Mouse (Mus musculus): ENCODE measurements around the gene Exosc10.
A peak's percentile ranks its signal among the peaks of the same experiment; 100 is the strongest.

Exosc10 gene

DNA sequence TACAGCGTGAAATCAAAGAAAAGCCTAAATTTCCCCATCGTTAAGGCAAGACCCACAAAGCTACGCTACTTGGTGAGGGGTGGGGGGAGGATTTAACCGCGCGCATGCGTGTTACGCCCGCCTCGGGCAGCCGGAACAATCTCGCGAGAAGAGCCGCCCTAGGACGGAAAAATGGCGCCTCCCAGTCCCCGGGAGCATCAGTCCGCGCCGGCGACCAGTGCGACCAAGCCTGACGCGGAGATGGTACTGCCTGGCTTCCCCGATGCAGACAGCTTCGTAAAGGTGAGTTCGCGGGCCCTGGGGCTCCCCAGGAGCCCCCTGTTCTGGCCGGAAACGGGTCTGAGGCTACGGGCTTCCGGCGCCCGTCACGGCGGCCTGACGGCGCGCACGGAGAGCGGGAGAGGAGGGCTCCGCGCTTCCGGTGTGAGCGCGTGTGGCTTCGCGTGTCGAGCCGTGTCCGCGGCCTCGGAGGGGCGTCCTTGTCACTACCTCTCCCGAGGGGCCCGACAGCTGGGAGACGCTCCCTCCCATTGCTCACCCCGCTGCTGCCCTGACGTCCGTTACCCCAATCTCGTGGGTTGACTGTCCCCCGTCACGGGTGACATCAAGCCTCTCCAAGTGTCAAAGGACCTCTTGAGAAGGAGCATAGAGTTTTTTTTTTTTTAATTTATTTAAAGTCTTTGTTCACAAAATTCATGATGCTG is at the start of gene Exosc10:
Exosc10 (plus strand) TSS at position 133 of the 704 bp plus-strand sequence.
- peak; percentile 92 for DNase-seq (ENCODE audit: low read depth, low spot score)

DNA sequence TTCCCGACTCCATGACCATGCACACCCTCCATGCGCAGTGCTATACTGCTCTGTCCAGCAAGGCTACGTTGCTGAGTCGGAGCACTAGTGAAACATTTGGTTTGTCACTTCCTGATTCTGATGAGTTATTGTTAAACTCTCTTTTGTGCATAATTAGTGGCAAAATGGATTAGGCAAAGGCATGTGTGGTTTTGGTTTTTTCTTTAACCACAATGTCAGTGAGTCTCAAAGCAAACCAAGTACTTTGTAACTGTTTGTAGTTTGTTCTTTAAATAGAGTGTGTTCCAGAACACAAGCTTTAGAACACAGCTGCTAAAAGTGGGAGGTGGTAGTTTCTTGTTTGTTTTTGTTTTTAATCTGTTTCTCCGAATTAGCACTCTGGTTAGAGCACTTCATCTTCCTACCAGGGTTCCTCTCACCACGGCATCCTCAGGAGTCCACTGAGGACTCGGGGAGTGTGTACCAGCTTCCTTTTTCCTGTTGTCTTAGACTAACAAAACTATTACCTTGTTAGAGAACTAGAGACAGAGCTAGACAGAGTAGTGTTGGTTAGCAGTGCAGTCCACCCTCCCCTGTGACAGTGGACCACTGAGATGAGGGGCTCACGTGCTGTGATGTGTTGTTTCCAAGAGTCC is 48.7 kb upstream of the Exosc10 start:
- peak; percentile 66 for DNase-seq (ENCODE audit: low read depth, low spot score)

DNA sequence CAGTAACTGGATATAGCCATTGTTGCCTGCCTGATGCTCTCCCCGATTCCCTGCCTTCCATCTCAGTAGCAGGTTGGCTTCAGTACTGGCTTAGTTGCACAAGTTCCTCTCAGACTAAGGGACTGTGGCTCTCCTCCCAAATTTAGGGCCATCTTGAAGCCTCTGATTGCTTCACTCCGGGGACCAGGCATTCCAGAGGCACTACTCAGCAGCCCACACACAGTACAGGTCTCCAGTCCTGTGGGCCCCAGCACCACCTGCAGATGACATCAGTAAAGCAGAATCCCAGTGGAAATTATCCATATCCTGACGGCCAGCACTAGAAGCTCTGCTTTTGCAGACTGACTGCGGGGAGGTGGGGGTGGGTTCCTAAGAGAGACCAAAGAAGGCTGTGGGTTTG is 47.5 kb upstream of the Exosc10 start:
- DNase-seq (ENCODE audit: low read depth, low spot score), result no peak

DNA sequence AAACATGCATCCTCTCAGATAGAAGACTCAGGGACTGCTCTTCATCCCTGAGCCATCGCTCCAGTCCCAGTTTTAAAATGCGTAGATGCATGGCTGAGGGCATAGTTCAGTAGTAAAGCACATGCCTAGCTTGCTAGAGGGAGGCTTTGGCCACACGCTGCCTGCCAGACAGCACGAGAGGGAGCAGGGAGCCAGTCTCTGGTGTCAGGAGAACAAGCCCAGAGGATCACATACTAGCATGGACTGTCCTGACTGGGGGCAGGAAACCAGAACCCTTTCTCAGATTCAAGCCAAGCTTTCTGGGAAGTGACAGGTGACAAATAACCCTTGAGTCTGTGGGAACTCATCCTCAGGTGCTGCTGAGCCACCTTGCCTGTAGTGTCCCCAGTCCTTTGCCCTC is 46.9 kb upstream of the Exosc10 start:
- DNase-seq (ENCODE audit: low read depth, low spot score), result no peak

DNA sequence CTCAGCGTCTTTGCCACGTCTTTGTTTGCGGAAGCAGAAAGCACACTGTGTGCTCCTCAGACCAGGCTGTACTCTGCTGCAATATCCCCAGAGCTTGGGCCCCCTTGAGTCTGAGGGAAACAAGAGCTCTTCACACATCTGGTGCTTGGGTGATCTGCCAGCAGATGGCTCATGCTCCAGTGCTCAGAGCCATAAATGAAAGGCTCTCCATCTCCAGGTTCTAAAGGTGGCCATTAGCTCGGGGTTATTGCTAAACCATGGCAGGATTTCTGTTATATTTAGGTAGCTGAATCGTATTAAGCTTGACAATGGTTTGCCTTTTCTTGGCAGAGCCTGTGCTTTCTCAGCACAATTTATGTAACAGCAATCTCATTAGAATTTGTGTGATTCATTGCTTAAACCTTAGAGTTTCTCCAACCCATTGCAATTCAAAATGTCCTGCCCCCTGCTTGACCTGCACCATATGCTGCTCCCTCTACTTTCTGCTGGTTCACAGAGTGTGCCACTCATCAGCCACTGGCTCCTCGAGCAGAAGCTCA is 45.1 kb upstream of the Exosc10 start:
- DNase-seq (ENCODE audit: low read depth, low spot score), result peak; percentile 83

DNA sequence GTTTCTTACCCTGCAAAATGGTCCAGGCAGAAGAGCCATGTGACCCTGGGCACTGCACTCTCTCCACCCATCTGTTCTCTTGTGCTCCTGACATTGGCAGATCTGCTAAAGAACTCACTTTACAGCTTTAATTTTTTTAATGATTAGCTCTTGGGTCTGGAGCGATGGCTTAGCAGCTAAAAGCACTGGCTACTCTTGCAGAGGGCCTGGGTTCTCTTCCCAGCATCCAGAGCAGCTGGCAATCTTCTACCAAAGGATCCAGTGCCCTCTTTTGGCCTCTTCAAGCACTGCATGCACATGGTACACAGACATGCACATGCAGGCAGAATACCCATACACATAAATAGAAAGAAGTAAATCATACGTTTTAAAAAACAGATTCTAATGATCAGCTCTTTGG is 42.9 kb upstream of the Exosc10 start:
- no peak for DNase-seq (ENCODE audit: low read depth, low spot score)

DNA sequence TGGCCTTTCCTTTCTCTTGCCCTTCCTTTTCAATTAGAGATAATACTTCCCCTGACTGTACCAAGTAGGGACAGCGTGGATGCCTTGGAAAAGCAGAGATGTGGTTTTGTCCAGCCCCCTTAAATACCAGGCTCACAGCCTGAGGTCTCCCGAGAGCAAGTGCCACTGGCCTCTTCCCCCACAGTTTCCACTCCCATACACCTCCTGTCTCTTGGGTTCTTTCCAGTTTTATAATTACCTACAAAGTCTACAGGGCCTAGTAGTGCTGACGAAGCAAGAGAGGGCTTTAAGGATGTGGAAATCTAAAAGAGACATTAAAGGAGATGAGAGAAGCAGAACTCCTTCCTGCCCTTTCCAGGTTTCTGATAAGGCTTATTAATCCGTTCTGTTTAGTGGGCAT is 40.4 kb upstream of the Exosc10 start:
- DNase-seq (ENCODE audit: low read depth, low spot score), result peak; percentile 43

DNA sequence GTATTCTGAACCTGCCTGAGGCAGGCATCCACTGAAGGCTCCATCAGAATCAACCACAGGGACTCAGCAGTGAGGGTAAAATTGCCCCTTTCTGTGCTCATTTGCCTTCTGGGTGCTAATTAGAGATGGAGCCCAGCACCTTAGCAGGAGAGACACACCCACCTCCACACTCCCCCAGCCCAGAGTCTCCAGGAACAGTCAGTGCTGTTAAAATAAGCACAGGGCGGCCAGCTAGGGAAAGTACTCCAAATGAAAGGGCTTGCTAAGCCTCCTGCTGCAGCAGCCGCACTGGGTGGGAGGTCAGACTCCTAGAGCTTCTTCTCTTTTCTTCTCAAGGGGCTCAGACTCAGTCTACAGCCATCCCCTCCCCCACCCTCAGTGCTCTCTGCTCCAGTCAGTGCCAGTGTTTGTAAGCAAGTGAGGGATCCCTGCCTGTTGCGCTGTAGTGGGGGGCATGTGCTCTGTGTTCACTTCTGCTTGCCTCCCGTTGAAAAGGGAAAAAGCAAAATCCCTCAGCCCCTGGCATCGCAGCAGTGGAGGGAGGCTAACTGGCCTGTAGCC is 39.9 kb upstream of the Exosc10 start:
- peak; percentile 84 for DNase-seq (ENCODE audit: low read depth, low spot score)

DNA sequence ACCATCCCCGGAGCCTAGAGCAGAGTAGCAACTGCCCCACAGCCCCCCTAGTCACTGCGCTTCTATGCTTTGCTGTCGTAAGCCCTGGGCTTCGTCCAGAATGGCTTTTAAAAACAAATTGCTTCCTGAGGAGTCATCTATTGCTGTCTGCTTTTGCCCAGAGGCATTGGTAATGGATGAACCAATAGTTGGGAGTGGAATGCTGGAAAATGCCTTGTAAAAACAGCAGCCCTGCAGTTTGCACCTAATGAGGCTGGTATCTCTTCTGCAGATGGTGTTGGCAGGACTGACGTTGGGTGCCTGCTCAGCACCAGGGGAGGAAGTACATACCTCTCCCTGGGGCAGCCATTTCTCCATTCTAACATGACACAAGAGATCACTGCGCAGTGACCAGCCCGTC is 34.7 kb upstream of the Exosc10 start:
- DNase-seq (ENCODE audit: low read depth, low spot score), result no peak

DNA sequence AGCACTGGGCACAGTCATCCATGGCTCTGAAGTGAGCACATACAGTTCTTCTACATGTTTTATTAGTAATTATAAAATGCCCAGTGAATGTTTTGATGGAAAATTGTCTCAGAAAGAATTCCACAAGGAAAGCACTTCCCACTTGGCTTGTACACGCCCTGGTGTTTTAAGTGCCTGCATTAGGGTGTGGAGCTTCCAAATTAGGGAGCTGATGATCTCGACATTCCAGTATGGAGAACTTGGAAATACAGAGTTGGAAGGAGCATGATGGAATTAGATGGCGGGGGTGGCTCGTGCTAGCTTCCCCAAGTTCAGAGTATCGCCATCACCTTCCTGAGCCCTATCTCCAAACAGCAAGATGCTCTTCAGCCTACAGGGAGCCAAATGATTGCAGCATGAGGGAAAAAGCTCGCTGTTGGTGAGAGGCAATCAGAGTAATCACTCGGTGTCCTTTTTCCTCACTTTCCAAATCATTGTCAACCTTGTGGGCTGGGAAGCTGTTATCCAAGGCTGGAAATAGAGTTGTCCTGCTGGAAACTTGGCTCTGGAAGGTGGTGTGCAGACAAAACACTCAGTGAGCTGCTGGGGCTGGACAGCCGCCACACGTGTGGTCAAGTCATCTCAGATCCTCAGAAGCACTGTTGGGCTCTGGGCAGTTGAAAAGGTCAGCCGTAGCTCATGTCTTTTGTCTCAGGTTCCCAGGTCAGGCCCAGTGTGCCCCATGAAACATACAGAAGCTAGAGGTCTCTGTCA is 30.9 kb upstream of the Exosc10 start:
- DNase-seq (ENCODE audit: low read depth, low spot score), result no peak

DNA sequence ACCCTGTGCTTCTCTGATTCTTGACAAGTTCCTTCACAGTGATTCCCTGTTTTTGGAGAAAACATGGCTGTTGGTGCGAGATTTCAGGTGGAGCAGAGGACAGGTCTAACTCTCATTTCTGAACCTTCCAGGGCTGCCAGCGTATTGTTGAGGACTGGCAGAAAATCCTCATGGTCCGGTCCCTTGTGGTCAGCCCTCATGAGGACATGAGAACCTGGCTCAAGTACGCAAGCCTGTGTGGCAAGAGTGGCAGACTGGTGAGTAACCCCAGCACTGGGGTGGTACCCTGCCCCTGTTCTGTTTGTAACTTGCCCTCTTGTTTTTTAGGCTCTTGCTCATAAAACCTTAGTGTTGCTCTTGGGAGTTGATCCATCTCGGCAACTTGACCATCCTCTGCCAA is 27.9 kb upstream of the Exosc10 start:
- DNase-seq (ENCODE audit: low read depth, low spot score), result no peak

DNA sequence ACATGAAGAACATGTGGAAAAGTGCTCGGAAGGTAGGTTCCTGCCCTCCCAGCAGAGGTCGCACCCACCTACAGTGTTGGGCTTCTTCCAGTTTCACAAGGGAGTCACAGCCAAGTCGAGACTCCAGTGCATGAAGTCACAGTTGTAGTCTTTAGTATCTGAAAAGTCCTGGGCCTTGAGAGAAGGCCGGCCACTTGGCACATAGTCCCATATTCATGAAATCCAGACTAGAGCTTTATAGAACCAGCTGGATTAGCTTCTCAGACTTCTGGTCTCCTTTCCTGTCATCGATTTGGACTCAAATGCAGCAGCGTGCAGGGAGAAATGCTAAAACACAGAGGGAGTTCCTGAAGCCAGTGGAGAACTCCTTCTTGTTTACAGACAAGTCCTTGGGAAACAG is 27.5 kb upstream of the Exosc10 start:
- no peak for DNase-seq (ENCODE audit: low read depth, low spot score)

DNA sequence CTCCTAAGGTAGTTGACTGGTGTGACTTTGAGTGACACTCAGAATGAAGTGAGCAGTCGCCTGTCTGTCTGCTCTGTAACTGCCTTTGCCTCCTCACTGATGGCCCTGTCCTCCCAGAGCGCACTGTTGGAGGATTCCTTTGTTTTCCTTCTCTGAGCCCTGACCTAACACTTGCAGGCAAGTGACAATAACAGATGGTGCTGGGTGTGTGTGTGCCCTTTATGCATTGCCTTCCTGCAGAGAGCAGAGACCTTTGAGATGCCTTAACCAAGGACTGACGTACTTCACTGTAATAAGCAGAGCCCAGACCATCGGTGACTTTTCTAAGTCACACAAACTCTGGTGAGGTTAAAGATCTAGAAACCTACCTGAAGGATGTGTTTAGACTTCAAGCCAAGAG is 26.9 kb upstream of the Exosc10 start:
- DNase-seq (ENCODE audit: low read depth, low spot score), result peak; percentile 49

DNA sequence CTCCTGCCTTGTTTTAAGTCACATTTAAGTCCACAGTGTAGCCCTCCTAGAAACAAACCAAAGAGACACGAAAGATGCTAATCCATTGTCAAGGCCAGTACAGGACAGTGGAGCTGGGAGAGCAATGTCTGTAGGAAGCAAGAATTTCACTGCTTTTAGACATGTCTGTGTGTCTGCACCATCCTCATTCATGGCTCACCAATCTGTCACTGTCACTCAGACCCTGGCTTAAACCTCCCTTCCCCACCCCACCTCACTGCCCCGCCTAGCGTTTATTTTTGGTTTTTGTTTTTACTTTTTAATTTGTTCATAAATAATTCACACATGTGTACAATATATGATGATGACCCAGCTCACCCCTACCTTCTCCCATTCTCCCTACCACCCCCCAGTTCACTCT is 25.7 kb upstream of the Exosc10 start:
- DNase-seq (ENCODE audit: low read depth, low spot score), result no peak

DNA sequence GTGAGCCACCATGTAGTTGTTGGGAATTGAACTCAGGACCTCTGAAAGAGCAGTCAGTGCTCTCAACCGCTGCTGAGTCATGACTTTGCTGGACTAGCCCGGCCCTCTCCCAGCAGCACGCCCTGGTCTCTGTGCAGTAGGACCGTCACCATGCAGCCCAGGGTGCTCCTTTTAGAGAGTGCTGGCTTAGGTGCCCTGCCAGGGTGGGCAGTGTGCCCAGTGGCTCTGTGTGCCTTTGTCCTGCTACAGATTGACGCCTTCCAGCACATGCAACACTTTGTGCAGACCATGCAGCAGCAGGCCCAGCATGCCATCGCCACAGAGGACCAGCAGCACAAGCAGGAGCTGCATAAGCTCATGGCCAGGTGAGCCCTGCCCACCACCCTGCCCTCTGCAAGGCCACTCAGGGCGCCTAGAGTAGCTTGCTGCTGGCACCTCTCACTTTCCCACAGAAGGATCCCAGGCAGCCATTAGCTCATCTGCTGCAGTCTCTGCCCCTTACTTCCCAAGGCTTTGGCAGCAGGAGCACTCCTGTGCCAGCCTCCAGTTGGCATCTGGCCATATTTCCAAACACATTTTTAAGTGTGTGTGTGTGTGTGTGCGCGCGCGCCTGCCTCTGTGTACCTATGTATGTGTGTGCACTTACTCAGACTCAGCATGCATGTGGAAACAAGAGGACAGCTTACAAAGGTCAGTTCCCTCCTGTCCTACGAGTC is 24.5 kb upstream of the Exosc10 start:
- DNase-seq (ENCODE audit: low read depth, low spot score), result peak; percentile 41

DNA sequence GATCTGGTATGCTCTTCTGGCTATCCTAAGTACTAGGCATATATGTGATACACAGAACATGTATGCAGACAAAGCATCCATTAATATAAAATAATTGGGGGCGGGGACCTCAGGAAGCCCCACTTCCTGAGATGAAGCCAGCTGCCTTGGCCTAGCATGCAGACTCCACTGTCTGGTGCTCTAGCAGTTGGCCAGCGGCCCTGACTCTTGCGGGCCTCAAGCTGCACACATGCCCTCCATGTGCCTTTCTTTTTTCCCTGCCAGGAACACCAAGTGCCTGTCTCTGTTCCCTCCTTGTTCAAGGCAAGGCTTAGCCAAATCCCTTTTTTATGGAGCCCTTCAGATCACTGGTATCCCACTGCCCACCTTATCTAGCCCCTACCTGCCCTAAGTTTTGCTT is 22.4 kb upstream of the Exosc10 start:
- peak; percentile 34 for DNase-seq (ENCODE audit: low read depth, low spot score)

DNA sequence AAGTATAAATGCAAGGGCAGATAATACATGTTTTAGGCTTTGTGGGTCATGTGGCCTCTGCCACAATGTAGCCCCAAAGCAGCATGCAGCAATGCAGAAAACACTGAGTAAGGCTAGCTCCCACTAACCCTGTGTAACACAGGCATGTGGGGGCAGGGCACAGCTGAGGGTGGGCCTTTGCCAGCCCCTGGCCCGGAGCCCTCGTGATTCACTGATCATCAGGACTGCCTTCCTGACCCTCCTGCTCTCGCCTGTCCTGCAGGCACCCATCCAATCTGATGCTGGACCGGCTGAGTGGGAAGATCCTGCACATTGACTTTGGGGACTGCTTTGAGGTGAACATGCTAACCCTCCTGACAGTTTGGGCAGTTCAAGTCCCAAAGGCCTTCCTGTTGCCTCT is 9.1 kb upstream of the Exosc10 start:
- no peak for DNase-seq (ENCODE audit: low read depth, low spot score)

DNA sequence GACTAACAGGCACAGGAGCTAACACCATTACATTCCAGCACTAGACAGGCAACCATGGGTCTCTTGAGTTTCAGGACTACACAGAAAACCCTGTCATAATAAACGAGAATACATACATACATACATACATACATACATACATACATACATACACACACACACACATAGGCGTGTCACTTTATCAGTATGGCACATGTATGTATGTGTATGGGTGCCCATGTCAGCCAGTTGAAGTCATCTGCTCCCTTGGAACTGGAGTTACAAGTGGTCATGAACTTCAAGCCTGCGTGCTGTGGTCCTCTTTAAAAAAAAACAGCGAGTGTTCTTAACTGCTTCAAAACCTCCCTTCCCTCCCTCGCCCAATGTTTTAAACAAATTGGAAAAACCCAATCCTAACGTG is 463 bp upstream of the Exosc10 start:
- no peak for DNase-seq (ENCODE audit: low read depth, low spot score)

DNA sequence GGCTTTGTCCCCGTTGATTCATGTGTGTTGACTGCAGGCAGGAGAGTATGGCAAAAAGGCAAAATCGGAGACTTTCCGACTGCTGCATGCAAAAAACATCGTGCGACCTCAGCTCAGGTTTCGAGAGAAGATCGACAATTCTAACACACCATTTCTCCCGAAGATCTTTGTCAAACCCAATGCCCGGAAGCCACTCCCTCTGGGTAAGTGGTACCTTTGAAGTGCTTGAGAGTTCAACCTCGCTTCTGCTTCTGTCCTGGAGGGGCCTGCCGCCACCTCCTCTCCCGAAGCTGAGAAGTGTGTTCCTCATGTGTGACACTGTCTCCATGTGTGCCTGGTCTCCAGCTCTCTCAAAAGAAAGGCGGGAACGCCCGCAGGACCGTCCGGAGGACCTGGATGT is 4.4 kb downstream of the Exosc10 start:
- DNase-seq (ENCODE audit: low read depth, low spot score), result no peak

DNA sequence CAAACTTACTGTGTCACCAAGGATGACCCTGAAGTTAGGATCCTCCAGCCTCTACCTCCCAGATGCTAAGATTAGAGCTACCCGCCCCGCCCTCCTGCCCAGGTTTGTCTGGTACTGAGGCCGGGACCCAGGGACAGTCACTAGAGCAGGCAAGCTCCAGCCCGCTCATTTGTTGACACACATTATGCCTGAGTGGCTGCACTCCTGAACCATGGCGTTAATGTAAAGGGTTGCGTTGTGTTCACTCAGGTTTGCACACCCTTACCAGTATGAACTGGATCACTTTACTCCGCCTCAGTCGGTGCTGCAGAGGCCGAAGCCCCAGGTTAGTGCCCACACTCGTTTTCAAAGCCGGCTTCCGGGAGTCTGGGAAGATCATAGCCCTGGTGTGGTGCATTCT is 5.4 kb downstream of the Exosc10 start:
- no peak for DNase-seq (ENCODE audit: low read depth, low spot score)

DNA sequence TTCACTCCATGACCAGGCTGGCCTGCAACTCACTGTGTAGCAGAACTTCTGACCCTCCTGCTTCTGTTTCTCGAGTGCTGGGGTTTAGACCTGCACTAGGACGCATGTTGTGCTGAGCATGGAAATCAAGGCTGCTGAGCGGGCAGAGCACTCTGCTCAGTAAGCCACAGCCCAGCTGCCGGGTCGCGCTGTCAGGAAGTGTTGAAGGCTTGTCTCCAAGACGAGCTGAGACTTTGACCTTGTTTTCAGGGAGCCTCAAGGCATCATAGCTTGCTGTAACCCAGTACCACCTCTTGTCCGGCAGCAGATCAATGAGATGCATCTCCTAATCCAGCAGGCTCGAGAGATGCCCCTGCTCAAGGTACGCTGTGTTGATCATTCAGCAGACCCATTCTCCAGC is 11.9 kb downstream of the Exosc10 start:
- no peak for DNase-seq (ENCODE audit: low read depth, low spot score)

All from brain, adult 2 months (tissue).